Comparison of ENCODE assay signal across 8 mouse cellular contexts in genomic region chr5:124540905-124541601, GRCm38 (mm10). TPM values are rescaled to one million over a fixed set of nuclear protein-coding genes. Genes with fewer than 3 reads are reported as not detected.
DNase-seq lines count a peak whose midpoint lies in the region; ATAC-seq and TF ChIP-seq lines count a peak whose summit lies in the region.

No protein-coding gene starts in this region.

- peaks cover 52% of the 10 kb centered on the region for H3K79me2 ChIP-seq in CH12.LX (replicated peaks; ENCODE audit: control insufficient read depth, extremely low read depth, insufficient read depth, poor library complexity, severe bottlenecking)

- peak overlapping the region; percentile 91 for H3K9ac ChIP-seq in CH12.LX (ENCODE audit: insufficient read depth, low read depth)
- peak overlapping the region; percentile 94 for H3K9ac ChIP-seq in heart, embryonic 16.5 days (ENCODE audit: low read length)

- 0 out of 2 replicates have a peak overlapping the region, but pooled peaks have one; percentile 12 for H3K4me2 ChIP-seq in CH12.LX (ENCODE audit: insufficient read depth, low read depth, poor library complexity, severe bottlenecking)
- peak overlapping the region; percentile 86 for H3K4me2 ChIP-seq in heart, embryonic 16.5 days (ENCODE audit: low read depth, low read length)

- H3K27ac ChIP-seq in CH12.LX (ENCODE audit: insufficient read depth, low read depth) = peak overlapping the region; percentile 26
- H3K27ac ChIP-seq in heart, embryonic 16.5 days (ENCODE audit: low read length) = peak overlapping the region; percentile 91

- peak; percentile 11; the same call in 1 of the 2 replicates for TF ChIP-seq POLR2A in CH12.LX (IDR thresholded peaks at IDR 0.05; ENCODE audit: low read depth, low read length)

- DNase-seq in CH12.LX (ENCODE audit: extremely low read depth) = peak; percentile 39
- DNase-seq in adrenal gland, postnatal 14 days = peak; percentile 91
- peak; percentile 89 for DNase-seq in kidney, postnatal 14 days
- peak; percentile 83 to 87 for DNase-seq in lung, postnatal 4 days
- DNase-seq in retina, embryonic 14.5 days (ENCODE audit: low spot score) = peak; percentile 68
- DNase-seq in thymus, postnatal 4 days = peak; percentile 78

- H3K27me3 ChIP-seq in CH12.LX (replicated peaks) = no peaks in the 10 kb centered on the region
- H3K27me3 ChIP-seq in heart, embryonic 16.5 days (ENCODE audit: control insufficient read depth, insufficient read depth, low read length) = no peaks in the 10 kb centered on the region

- dilution Hi-C loops in CH12.LX (cut with MboI; ENCODE audit: extremely low pct_ligation_motif_present, extremely low pct_unique_long_range_greater_than_20kb, low sequenced_read_pairs) = no loop called here

- H3K9me3 ChIP-seq in CH12.LX (replicated peaks; ENCODE audit: low read length) = no peaks in the 10 kb centered on the region
- no peaks in the 10 kb centered on the region for H3K9me3 ChIP-seq in heart, embryonic 16.5 days (replicated peaks; ENCODE audit: control insufficient read depth, low read length)

- TF ChIP-seq CTCF in CH12.LX (conservative IDR thresholded peaks at IDR 0.05 in 1 of 2, IDR thresholded peaks at IDR 0.05 in 1 of 2; ENCODE audit: low read depth in 2 of 2, low read length in 2 of 2) = no peak

- no peak for TF ChIP-seq EP300 in CH12.LX (IDR thresholded peaks at IDR 0.05; ENCODE audit: low read length)

- ATAC-seq in erythroblast, adult 5-6 weeks (replicated peaks; ENCODE audit: low FRiP score, poor library complexity, severe bottlenecking) = peak; percentile 68
- peak; percentile 73 for ATAC-seq in heart, embryonic 16.5 days (replicated peaks; ENCODE audit: extremely low read depth, insufficient read depth, low FRiP score)

- WGBS in heart, embryonic 16.5 days = under 1% methylated on average over 78 of the region's 89 CpGs

- TF ChIP-seq RAD21 in CH12.LX (IDR thresholded peaks at IDR 0.05; ENCODE audit: low read depth, low read length) = no peak

- in situ Hi-C loops in CH12.LX (cut with MboI; ENCODE audit: low pct_ligation_motif_present, low pct_unique_long_range_greater_than_20kb, low sequenced_read_pairs) = no loop called here

- peaks cover 2 to 58% of the 10 kb centered on the region in 2 experiments; a peak in 3 of 4 replicates for H3K4me1 ChIP-seq in CH12.LX (ENCODE audit: control insufficient read depth in 1 of 2, insufficient read depth in 2 of 2)
- peaks cover 26% of the 10 kb centered on the region for H3K4me1 ChIP-seq in heart, embryonic 16.5 days (ENCODE audit: control insufficient read depth, insufficient read depth, low read length)

- peak overlapping the region; percentile 87 to 94 (median 94) for H3K4me3 ChIP-seq in CH12.LX (replicated peaks in 1 of 3; ENCODE audit: low read depth in 2 of 3, low read length in 2 of 3, poor library complexity in 1 of 3)
- peak overlapping the region; percentile 97 for H3K4me3 ChIP-seq in heart, embryonic 16.5 days (ENCODE audit: low read length)

- H3K36me3 ChIP-seq in CH12.LX (replicated peaks in 1 of 2; ENCODE audit: control insufficient read depth in 1 of 2, insufficient read depth in 1 of 2, low read length in 1 of 2) = peaks cover 23 to 36% of the 10 kb centered on the region in 2 experiments
- H3K36me3 ChIP-seq in heart, embryonic 16.5 days (ENCODE audit: control insufficient read depth, insufficient read depth) = peaks cover 25% of the 10 kb centered on the region

TF ChIP-seq in CH12.LX, 34 proteins besides CTCF, POLR2A, EP300 and RAD21:
- no peak for TF ChIP-seq KAT2A (IDR thresholded peaks at IDR 0.05; ENCODE audit: insufficient replicate concordance, low read length)
- TF ChIP-seq MYC (IDR thresholded peaks at IDR 0.05; ENCODE audit: low read depth, low read length) = no peak
- TF ChIP-seq NRF1 (IDR thresholded peaks at IDR 0.05; ENCODE audit: low read depth, low read length) = peak; percentile 34; the same call in 1 of the 2 replicates
- TF ChIP-seq UBTF (IDR thresholded peaks at IDR 0.05; ENCODE audit: low read depth, low read length) = peak; percentile 82; the same call in 1 of the 2 replicates
- TF ChIP-seq ETS1 (conservative IDR thresholded peaks at IDR 0.05; ENCODE audit: low read depth, low read length) = no peak
- peak; percentile 57 for TF ChIP-seq SIN3A (IDR thresholded peaks at IDR 0.05; ENCODE audit: low read length)
- no peak for TF ChIP-seq E2F4 (IDR thresholded peaks at IDR 0.05; ENCODE audit: insufficient replicate concordance, low read depth, low read length)
- no peak for TF ChIP-seq POLR2AphosphoS2 (IDR thresholded peaks at IDR 0.05; ENCODE audit: low read depth, low read length)
- TF ChIP-seq HCFC1 (IDR thresholded peaks at IDR 0.05; ENCODE audit: low read depth, low read length) = peak; percentile 32; the same call in 1 of the 2 replicates
- no peak for TF ChIP-seq TCF12 (IDR thresholded peaks at IDR 0.05; ENCODE audit: low read depth, low read length)

RNA-seq across cellular contexts. Expression of gene Tmed2, which starts 0.6 kb away (rescaled TPM):
- total RNA-seq in CH12.LX (2012; rRNA removed) = 205 and 319 TPM in 2 replicates
- 769 and 796 TPM in 2 replicates for total RNA-seq in CH12.LX (2014; rRNA removed)
- 280 and 301 TPM in 2 replicates for polyA plus RNA-seq in CH12.LX (2012; ENCODE audit: insufficient read length, low read depth)
- total RNA-seq in adrenal gland, postnatal 14 days (2021) = 200 and 212 TPM in 2 replicates
- total RNA-seq in erythroblast, adult 5-6 weeks (2015; ENCODE audit: low replicate concordance) = 187 and 211 TPM in 2 replicates
- total RNA-seq in erythroblast, adult 5-6 weeks (2017; ENCODE audit: low replicate concordance) = 222 and 325 TPM in 2 replicates
- polyA plus RNA-seq in heart, embryonic 16.5 days (2015; fragmentation: Nextera tagmentation; extraction: Ambion mirVana) = 435 and 443 TPM in 2 replicates

RNA-seq across cellular contexts. Expression of gene Rilpl1, which starts 9.9 kb away (rescaled TPM):
- 4.6 and 5.7 TPM in 2 replicates for total RNA-seq in CH12.LX (2012; rRNA removed)
- 1.8 and 3.1 TPM in 2 replicates for total RNA-seq in CH12.LX (2014; rRNA removed)
- 5.4 and 6.1 TPM in 2 replicates for polyA plus RNA-seq in CH12.LX (2012; ENCODE audit: insufficient read length, low read depth)
- 15.8 and 18.1 TPM in 2 replicates for total RNA-seq in adrenal gland, postnatal 14 days (2021)
- total RNA-seq in erythroblast, adult 5-6 weeks (2015; ENCODE audit: low replicate concordance) = not detected in 2 replicates
- total RNA-seq in erythroblast, adult 5-6 weeks (2017; ENCODE audit: low replicate concordance) = 1.1 and 1.6 TPM in 2 replicates
- polyA plus RNA-seq in heart, embryonic 16.5 days (2015; fragmentation: Nextera tagmentation; extraction: Ambion mirVana) = 27.7 and 28.2 TPM in 2 replicates

RNA-seq across cellular contexts. Expression of gene Ddx55, which starts 11.6 kb away (rescaled TPM):
- total RNA-seq in CH12.LX (2012; rRNA removed) = 18.2 and 20.2 TPM in 2 replicates
- total RNA-seq in CH12.LX (2014; rRNA removed) = 15.1 and 15.7 TPM in 2 replicates
- polyA plus RNA-seq in CH12.LX (2012; ENCODE audit: insufficient read length, low read depth) = 25.8 and 25.9 TPM in 2 replicates
- total RNA-seq in adrenal gland, postnatal 14 days (2021) = 12.0 and 16.3 TPM in 2 replicates
- total RNA-seq in erythroblast, adult 5-6 weeks (2015; ENCODE audit: low replicate concordance) = 0.38 and 2.9 TPM in 2 replicates
- 0.85 and 5.0 TPM in 2 replicates for total RNA-seq in erythroblast, adult 5-6 weeks (2017; ENCODE audit: low replicate concordance)
- 8.4 and 8.7 TPM in 2 replicates for polyA plus RNA-seq in heart, embryonic 16.5 days (2015; fragmentation: Nextera tagmentation; extraction: Ambion mirVana)

RNA-seq across cellular contexts. Expression of gene Eif2b1, which starts 37.9 kb away (rescaled TPM):
- total RNA-seq in CH12.LX (2012; rRNA removed) (50.8 and 68.3 TPM in 2 replicates), CH12.LX (2014; rRNA removed) (98.0 and 107 TPM in 2 replicates)
- 104 and 111 TPM in 2 replicates for polyA plus RNA-seq in CH12.LX (2012; ENCODE audit: insufficient read length, low read depth)
- total RNA-seq in adrenal gland, postnatal 14 days (2021) = 42.9 and 51.2 TPM in 2 replicates
- 14.4 and 18.1 TPM in 2 replicates for total RNA-seq in erythroblast, adult 5-6 weeks (2015; ENCODE audit: low replicate concordance)
- total RNA-seq in erythroblast, adult 5-6 weeks (2017; ENCODE audit: low replicate concordance) = 5.0 and 8.1 TPM in 2 replicates
- 53.3 and 62.2 TPM in 2 replicates for polyA plus RNA-seq in heart, embryonic 16.5 days (2015; fragmentation: Nextera tagmentation; extraction: Ambion mirVana)

RNA-seq across cellular contexts. Expression of gene Gtf2h3, which starts 37.9 kb away (rescaled TPM):
- total RNA-seq in CH12.LX (2012; rRNA removed) = 58.2 and 63.0 TPM in 2 replicates
- 84.9 and 87.5 TPM in 2 replicates for total RNA-seq in CH12.LX (2014; rRNA removed)
- 51.9 and 57.0 TPM in 2 replicates for polyA plus RNA-seq in CH12.LX (2012; ENCODE audit: insufficient read length, low read depth)
- total RNA-seq in adrenal gland, postnatal 14 days (2021) = 35.6 and 35.7 TPM in 2 replicates
- total RNA-seq in erythroblast, adult 5-6 weeks (2015; ENCODE audit: low replicate concordance) = 0.19 and 3.8 TPM in 2 replicates
- total RNA-seq in erythroblast, adult 5-6 weeks (2017; ENCODE audit: low replicate concordance) = 10.3 and 10.6 TPM in 2 replicates
- polyA plus RNA-seq in heart, embryonic 16.5 days (2015; fragmentation: Nextera tagmentation; extraction: Ambion mirVana) = 34.3 TPM in 2 replicates

Comparison
In these comparisons a context has a peak if more than half of its experiments do, and no peak if none do; other contexts are left out.
1. Peak in every context shown above with its lines: DNase-seq, ATAC-seq, H3K4me3 ChIP-seq and H3K27ac ChIP-seq.
2. DNase-seq: peak in every context shown above with its lines; median percentile 91 in adrenal gland, postnatal 14 days; 89 in kidney, postnatal 14 days; 85 in lung, postnatal 4 days; 78 in thymus, postnatal 4 days; 68 in retina, embryonic 14.5 days; 39 in CH12.LX.